Mouse (Mus musculus) cerebellum, adult 9-10 months (tissue): ENCODE measurements around the gene Nelfa.
"Not testable (repeated sequence)": the region's sequence is repeated elsewhere in the genome, so short reads cannot be mapped to it uniquely, and the experiment has no call there.

Experiments used
- DNase-seq: peaks from one replicate; pipeline ENCODE4 v3.0.0; 2022

Gene Nelfa

GRCm38 (mm10) chr5:33916616-33917015 lies 19.6 kb downstream of the Nelfa start:
- DNase-seq = not testable (repeated sequence)

GRCm38 (mm10) chr5:33915031-33915430 lies 21.2 kb downstream of the Nelfa start:
- not testable (repeated sequence) for DNase-seq

GRCm38 (mm10) chr5:33903176-33903575 lies 33.0 kb downstream of the Nelfa start:
- DNase-seq = no peak

GRCm38 (mm10) chr5:33902696-33903095 lies 33.5 kb downstream of the Nelfa start:
- no peak for DNase-seq

GRCm38 (mm10) chr5:33901278-33901677 lies 34.9 kb downstream of the Nelfa start:
- DNase-seq = no peak

GRCm38 (mm10) chr5:33900701-33901263 lies 35.4 kb downstream of the Nelfa start:
- no peak for DNase-seq

- DNase-seq = no peak
Measured at GRCm38 (mm10) chr5:33900101-33900500, 36.1 kb downstream of the Nelfa start.

- DNase-seq = no peak
Measured at GRCm38 (mm10) chr5:33899245-33899644, 37.0 kb downstream of the Nelfa start.

- DNase-seq = no peak
Measured at GRCm38 (mm10) chr5:33898671-33899070, 37.5 kb downstream of the Nelfa start.

GRCm38 (mm10) chr5:33897158-33897557 lies 39.1 kb downstream of the Nelfa start:
- DNase-seq = no peak

GRCm38 (mm10) chr5:33895116-33895515 lies 41.1 kb downstream of the Nelfa start:
- no peak for DNase-seq

- no peak for DNase-seq
Measured at GRCm38 (mm10) chr5:33893406-33893805, 42.8 kb downstream of the Nelfa start.

- DNase-seq = no peak
Measured at GRCm38 (mm10) chr5:33881118-33881517, 55.1 kb downstream of the Nelfa start.

GRCm38 (mm10) chr5:33875472-33875871 lies 60.7 kb downstream of the Nelfa start:
- DNase-seq = no peak

GRCm38 (mm10) chr5:33857693-33858092 lies 78.5 kb downstream of the Nelfa start:
- DNase-seq = no peak

- peak; percentile 28 for DNase-seq
Measured at GRCm38 (mm10) chr5:33854019-33854418, 82.2 kb downstream of the Nelfa start.

- peak; percentile 15 for DNase-seq
Measured at GRCm38 (mm10) chr5:33853086-33853485, 83.1 kb downstream of the Nelfa start.

- no peak for DNase-seq
Measured at GRCm38 (mm10) chr5:33851466-33851865, 84.7 kb downstream of the Nelfa start.
